Comparison of ENCODE assay signal across 10 mouse cellular contexts in genomic region chr9:62452373-62452993, GRCm38 (mm10).
DNase-seq lines count a peak whose midpoint lies in the region; ATAC-seq and TF ChIP-seq lines count a peak whose summit lies in the region.
"Had no signal": no experiment of that assay in that cellular context is flagged by ENCODE, and none has a peak within 500 bp of the region (broad histone marks: within the 10 kb centered on the region; RNA-seq: fewer than 3 reads in every experiment).

No protein-coding gene starts in this region.

- no peak for ATAC-seq in heart, embryonic 11.5 days (replicated peaks; ENCODE audit: insufficient number of reproducible peaks, low FRiP score, low TSS enrichment)
- no peak for ATAC-seq in monocyte, adult 5-6 weeks (replicated peaks; ENCODE audit: insufficient number of reproducible peaks, low FRiP score, low TSS enrichment, poor library complexity, severe bottlenecking)

- H3K4me2 ChIP-seq in heart, embryonic 11.5 days = no peak overlapping the region

- TF ChIP-seq POLR2A in olfactory bulb, adult 2 months (IDR thresholded peaks at IDR 0.05; ENCODE audit: insufficient read depth, low read depth, low read length) = no peak

- 0 out of 2 replicates have a peak overlapping the region, but pooled peaks have one; percentile 43 for H3K9ac ChIP-seq in heart, embryonic 11.5 days (ENCODE audit: low read depth, low read length)
- H3K9ac ChIP-seq: liver, embryonic 14.5 days had no signal

- intact Hi-C loops in left cerebral cortex, adult 2 months (cut with DNase I) = no loop called here

- no peaks in the 10 kb centered on the region for H3K36me3 ChIP-seq in heart, embryonic 11.5 days (ENCODE audit: control insufficient read depth, insufficient read depth, low read length)

- no peaks in the 10 kb centered on the region for H3K27me3 ChIP-seq in heart, embryonic 11.5 days (ENCODE audit: control insufficient read depth, insufficient read depth, low read length)

- H3K9me3 ChIP-seq in heart, embryonic 11.5 days (replicated peaks; ENCODE audit: control insufficient read depth, low read length) = no peaks in the 10 kb centered on the region

- peaks cover 53% of the 10 kb centered on the region for H3K4me1 ChIP-seq in heart, embryonic 11.5 days (ENCODE audit: control insufficient read depth, insufficient read depth, low read length)
- H3K4me1 ChIP-seq in olfactory bulb, adult 2 months (ENCODE audit: control insufficient read depth, insufficient read depth, low read length) = peaks cover 43% of the 10 kb centered on the region

- 84% methylated on average over 8 of the region's 8 CpGs for WGBS in heart, embryonic 11.5 days (ENCODE audit: insufficient replicate concordance)
- 72% methylated on average over 8 of the region's 8 CpGs for WGBS in olfactory bulb, adult 2 months

- no peak overlapping the region for H3K4me3 ChIP-seq in heart, embryonic 11.5 days (ENCODE audit: low read depth, low read length)
- H3K4me3 ChIP-seq in left cerebral cortex, adult 2 months = no peak overlapping the region
- no peak overlapping the region for H3K4me3 ChIP-seq in olfactory bulb, adult 2 months (ENCODE audit: insufficient read depth, low read depth, low read length)

- H3K27ac ChIP-seq in heart, embryonic 11.5 days (ENCODE audit: low read depth, low read length) = peak overlapping the region; percentile 93
- peak overlapping the region; percentile 87 for H3K27ac ChIP-seq in left cerebral cortex, adult 2 months
- H3K27ac ChIP-seq in olfactory bulb, adult 2 months (ENCODE audit: insufficient read depth, low read depth, low read length) = peak overlapping the region; percentile 90
- H3K27ac ChIP-seq: liver, embryonic 14.5 days had no signal

- peak; percentile 39 for DNase-seq in adrenal gland, adult 8-10 months
- no peak for DNase-seq in adrenal gland, adult 18-20 months (ENCODE audit: low spot score in 2 of 2)
- DNase-seq in heart, adult 8-10 months (ENCODE audit: low spot score) = no peak
- DNase-seq in left cerebral cortex, adult 2 months (ENCODE audit: extremely low spot score in 1 of 2, low spot score in 2 of 2) = no peak
- DNase-seq in left cerebral cortex, adult 11 months (ENCODE audit: low spot score) = no peak
- DNase-seq: lung, postnatal 36 days had no signal

- TF ChIP-seq CTCF in left cerebral cortex, adult 2 months (IDR thresholded peaks at IDR 0.05) = no peak
- 0 out of 2 replicates have a peak, but pooled peaks have one; percentile 4 for TF ChIP-seq CTCF in olfactory bulb, adult 2 months (IDR thresholded peaks at IDR 0.05; ENCODE audit: insufficient read depth, low read depth, low read length)
